Mouse (Mus musculus) heart, embryonic 16.5 days (tissue): ENCODE results near the gene Dclre1b. TPM values are rescaled to one million over a fixed set of nuclear protein-coding genes. Genes with fewer than 3 reads are reported as not detected.
"Not testable (repeated sequence)": the region's sequence is repeated elsewhere in the genome, so short reads cannot be mapped to it uniquely, and the experiment has no call there.

Experiments
- ATAC-seq: fragments of 200-750 bp; cut with Nextera tagmentation; replicated peaks from 2 replicates; pipeline ENCODE4 v1.8.0; 2017; ENCODE audit warnings: moderate number of reproducible peaks; ENCODE audit not compliant: insufficient read depth, low FRiP score; ENCODE audit errors: extremely low read depth
- H3K27ac ChIP-seq: fragments of 300-500 bp; sonication (generic); 2 replicates; pipeline ENCODE4 v1.5.1; 2014; ENCODE audit warnings: mild to moderate bottlenecking, low read length, control low read depth, moderate library complexity
- H3K27me3 ChIP-seq: fragments of 300-500 bp; sonication (generic); 2 replicates; pipeline ENCODE4 v1.6.1; 2014; ENCODE audit warnings: low read length, mixed read lengths; ENCODE audit not compliant: control insufficient read depth, insufficient read depth
- H3K36me3 ChIP-seq: fragments of 300-500 bp; sonication (generic); 2 replicates; pipeline ENCODE4 v1.6.1; 2014; ENCODE audit not compliant: control insufficient read depth, insufficient read depth
- H3K4me1 ChIP-seq: fragments of 300-500 bp; sonication (generic); 2 replicates; pipeline ENCODE4 v1.6.1; 2014; ENCODE audit warnings: low read length, mixed read lengths; ENCODE audit not compliant: control insufficient read depth, insufficient read depth
- H3K4me2 ChIP-seq: fragments of 300-500 bp; sonication (generic); 2 replicates; pipeline ENCODE4 v1.6.1; 2014; ENCODE audit warnings: low read depth, mild to moderate bottlenecking, control low read depth, low read length
- H3K4me3 ChIP-seq: fragments of 300-500 bp; sonication (generic); 2 replicates; pipeline ENCODE4 v1.5.1; 2014; ENCODE audit warnings: mild to moderate bottlenecking, control low read depth, low read length
- H3K9ac ChIP-seq: fragments of 300-500 bp; sonication (generic); 2 replicates; pipeline ENCODE4 v1.6.1; 2014; ENCODE audit warnings: low read length, control low read depth
- H3K9me3 ChIP-seq: fragments of 300-500 bp; sonication (generic); replicated peaks from 2 replicates; pipeline ENCODE4 v1.6.1; 2016; ENCODE audit warnings: low read length; ENCODE audit not compliant: control insufficient read depth
- WGBS: fragments of 180-500 bp; shearing (Covaris S2); extraction: QIAGEN DNeasy Blood & Tissue Kit; methylation state at CpG from one replicate; pipeline ENCODE4 v1.1.7; 2014; 5-methylcytosine and 5-hydroxymethylcytosine counted together
- polyA plus RNA-seq: library from polyadenylated mRNA; unstranded; fragments of >200 nt; fragmentation: Nextera tagmentation; extraction: Ambion mirVana; gene quantifications from 2 replicates; pipeline ENCODE4 v1.2.1, GENCODE M21; 2015

Dclre1b gene
- polyA plus RNA-seq, 1 experiment from 2014 or later, result 17.1 TPM

DNA sequence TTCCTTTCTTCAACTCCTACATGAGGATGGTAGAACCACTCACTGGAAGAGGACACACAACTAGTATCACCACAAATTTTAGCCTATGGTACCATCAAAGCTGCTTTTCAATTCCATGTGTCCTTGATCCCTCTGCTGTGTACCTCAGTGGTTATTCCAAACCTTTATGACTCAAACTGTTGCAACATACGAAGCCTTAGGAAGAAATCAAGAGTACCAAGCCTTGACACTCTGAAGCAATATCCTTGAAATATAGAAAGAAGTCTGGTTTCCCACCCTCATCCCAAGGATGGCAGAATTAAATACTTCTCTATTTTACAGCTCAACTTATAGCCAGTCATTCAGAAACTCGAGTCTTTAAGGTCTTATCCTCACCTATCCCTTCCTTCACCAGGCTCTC is 12.9 kb downstream of the Dclre1b start:
- no peaks in the 10 kb centered on the region for H3K36me3 ChIP-seq
- no peak overlapping the region for H3K4me3 ChIP-seq
- H3K4me1 ChIP-seq, result peaks cover 5% of the 10 kb centered on the region
- WGBS, result 51% methylated on average over 2 of the region's 2 CpGs
- no peak overlapping the region for H3K9ac ChIP-seq
- no peaks in the 10 kb centered on the region for H3K27me3 ChIP-seq
- no peak overlapping the region for H3K4me2 ChIP-seq
- no peak for ATAC-seq
- no peaks in the 10 kb centered on the region for H3K9me3 ChIP-seq
- no peak overlapping the region for H3K27ac ChIP-seq

GRCm38 (mm10) chr3:103792566-103792965 is 16.7 kb downstream of the Dclre1b start:
- ATAC-seq, result no peak

GRCm38 (mm10) chr3:103792111-103792406 is 17.2 kb downstream of the Dclre1b start:
- H3K36me3 ChIP-seq, H3K4me3 ChIP-seq, H3K9ac ChIP-seq, H3K9me3 ChIP-seq, ATAC-seq, H3K27me3 ChIP-seq: not testable (repeated sequence)
- Histone ChIP-seq H3K27ac (peak overlapping the region; percentile 91; the same call in 1 of the 2 replicates), H3K4me1 (peaks cover 20% of the 10 kb centered on the region), H3K4me2 (peak overlapping the region; percentile 78)
- WGBS, result 82% methylated on average over 5 of the region's 5 CpGs

More at GRCm38 (mm10) chr3:103792566-103792965, 16.7 kb downstream of the Dclre1b start:
- no peak overlapping the region for H3K4me2 ChIP-seq
- no peak overlapping the region for H3K27ac ChIP-seq
- H3K4me3 ChIP-seq, result no peak overlapping the region
- H3K4me1 ChIP-seq, result peaks cover 16% of the 10 kb centered on the region
- H3K9me3 ChIP-seq, result no peaks in the 10 kb centered on the region
- H3K36me3 ChIP-seq, result no peaks in the 10 kb centered on the region
- no peaks in the 10 kb centered on the region for H3K27me3 ChIP-seq
- 56% methylated on average over 1 of the region's 1 CpGs for whole genome bisulfite sequencing
- H3K9ac ChIP-seq, result no peak overlapping the region

- Histone ChIP-seq H3K4me2 (peak within 1 kb of the TSS; percentile 89), H3K9ac (peak within 1 kb of the TSS; percentile 98), H3K27ac (peak within 1 kb of the TSS; percentile 91), H3K4me3 (peak within 1 kb of the TSS; percentile 92), H3K9me3 (no peaks in the 10 kb centered on the region), H3K36me3 (0 out of 2 replicates have a peak, but pooled peaks cover 2% of the 10 kb centered on the region), H3K4me1 (peaks cover 20% of the 10 kb centered on the region), H3K27me3 (no peaks in the 10 kb centered on the region)
- ATAC-seq, result peak; percentile 93
- WGBS, result 8% methylated on average over 49 of the region's 49 CpGs
Observed at GRCm38 (mm10) chr3:103791230-103792110, 17.8 kb downstream of the Dclre1b start, which contains the start of gene Hipk1. Gene Hipk1, minus strand, starts transcription at chr3:103791563.

DNA sequence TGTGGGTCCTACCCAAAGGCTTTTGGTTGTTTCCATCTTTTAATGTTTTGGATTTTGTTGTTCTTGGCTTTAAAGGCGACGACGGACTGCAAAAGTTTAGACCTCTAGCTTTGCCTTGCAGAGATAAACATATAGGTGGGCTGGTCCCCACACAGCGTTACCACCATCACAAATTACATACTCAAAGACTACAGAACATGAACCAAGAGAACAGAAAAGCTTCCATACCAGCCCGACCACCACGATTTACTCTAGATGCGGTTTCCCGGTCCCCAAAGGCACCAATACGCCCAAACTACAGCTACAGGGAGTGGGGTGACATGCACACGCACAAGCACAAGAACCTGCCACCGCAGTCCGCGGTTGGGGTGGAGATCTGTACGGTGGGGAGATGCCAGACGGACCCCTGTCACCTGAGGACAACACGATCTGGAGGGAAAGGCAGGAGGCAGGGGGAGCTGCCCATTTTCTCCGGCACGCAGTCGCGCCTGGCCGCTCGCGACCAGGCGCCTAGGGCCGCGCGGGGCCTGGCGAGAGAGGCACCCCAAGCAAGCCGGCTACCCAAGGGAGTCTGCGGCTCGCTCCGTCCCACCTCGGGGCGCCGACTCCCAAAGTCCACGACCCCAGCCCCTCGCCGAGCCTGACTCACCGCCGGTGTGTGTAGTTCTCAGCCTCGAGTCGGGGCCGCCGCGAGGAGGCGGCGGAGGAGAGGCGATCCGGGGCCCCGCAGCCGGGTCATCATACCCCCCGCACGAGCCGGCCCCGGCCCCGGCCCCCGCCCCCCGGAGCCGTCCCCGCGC is 18.7 kb downstream of the Dclre1b start:
- Histone ChIP-seq H3K9me3 (no peaks in the 10 kb centered on the region), H3K36me3 (0 out of 2 replicates have a peak, but pooled peaks cover 2% of the 10 kb centered on the region), H3K9ac (peak overlapping the region; percentile 98), H3K4me1 (peaks cover 20% of the 10 kb centered on the region), H3K27ac (peak overlapping the region; percentile 91), H3K4me2 (peak overlapping the region; percentile 89), H3K4me3 (peak overlapping the region; percentile 92), H3K27me3 (no peaks in the 10 kb centered on the region)
- ATAC-seq, result peak; percentile 66
- under 1% methylated on average over 51 of the region's 61 CpGs for WGBS

GRCm38 (mm10) chr3:103789891-103790345 is 19.3 kb downstream of the Dclre1b start:
- peak overlapping the region; percentile 98 for H3K9ac ChIP-seq
- H3K4me2 ChIP-seq, result peak overlapping the region; percentile 89
- H3K4me1 ChIP-seq, result peaks cover 23% of the 10 kb centered on the region
- under 1% methylated on average over 14 of the region's 14 CpGs for WGBS
- no peaks in the 10 kb centered on the region for H3K9me3 ChIP-seq
- peak overlapping the region; percentile 91 for H3K27ac ChIP-seq
- H3K4me3 ChIP-seq, result peak overlapping the region; percentile 92
- H3K27me3 ChIP-seq, result no peaks in the 10 kb centered on the region
- no peak for ATAC-seq
- 0 out of 2 replicates have a peak, but pooled peaks cover 2% of the 10 kb centered on the region for H3K36me3 ChIP-seq

DNA sequence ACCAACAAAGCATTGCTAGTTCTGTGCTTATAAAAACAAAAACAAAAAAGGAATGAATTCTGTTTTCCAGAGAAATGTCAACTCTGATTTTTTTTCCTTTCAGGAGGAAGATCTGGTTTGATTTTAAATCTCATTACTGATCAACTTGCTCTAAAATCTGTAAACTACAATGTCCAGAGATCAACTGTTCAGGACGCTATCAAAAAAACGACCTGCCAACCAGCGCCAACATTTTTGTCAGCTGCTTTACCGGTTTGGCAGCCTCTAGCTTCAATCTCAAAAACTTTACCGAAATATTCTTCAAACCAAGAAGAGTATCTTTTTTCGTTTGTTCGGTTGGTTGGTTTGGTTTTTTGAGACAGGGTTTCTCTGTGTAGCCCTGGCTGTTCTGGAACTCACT is 20.1 kb downstream of the Dclre1b start:
- no peak for ATAC-seq
- peak overlapping the region; percentile 55 for H3K27ac ChIP-seq
- 0 out of 2 replicates have a peak, but pooled peaks cover 2% of the 10 kb centered on the region for H3K36me3 ChIP-seq
- H3K4me3 ChIP-seq, result peak overlapping the region; percentile 92
- no peak overlapping the region for H3K9ac ChIP-seq
- no peaks in the 10 kb centered on the region for H3K27me3 ChIP-seq
- 74% methylated on average over 7 of the region's 7 CpGs for WGBS
- H3K4me1 ChIP-seq, result peaks cover 23% of the 10 kb centered on the region
- H3K9me3 ChIP-seq, result no peaks in the 10 kb centered on the region
- peak overlapping the region; percentile 89 for H3K4me2 ChIP-seq

- no peak overlapping the region for H3K4me2 ChIP-seq
Observed at GRCm38 (mm10) chr3:103787225-103787624, 22.0 kb downstream of the Dclre1b start.

More at GRCm38 (mm10) chr3:103787225-103787624, 22.0 kb downstream of the Dclre1b start:
- H3K36me3 ChIP-seq, result 0 out of 2 replicates have a peak, but pooled peaks cover 2% of the 10 kb centered on the region
- no peaks in the 10 kb centered on the region for H3K9me3 ChIP-seq
- H3K27me3 ChIP-seq, result no peaks in the 10 kb centered on the region
- H3K4me1 ChIP-seq, result peaks cover 28% of the 10 kb centered on the region
- 66% methylated on average over 7 of the region's 7 CpGs for WGBS
- H3K27ac ChIP-seq, result 0 out of 2 replicates have a peak overlapping the region, but pooled peaks have one; percentile 5
- H3K9ac ChIP-seq, result no peak overlapping the region
- ATAC-seq, result no peak
- no peak overlapping the region for H3K4me3 ChIP-seq
